Mouse (Mus musculus): ENCODE data around the gene Cmtr1. TPM values are rescaled to one million over a fixed set of nuclear protein-coding genes. Genes with fewer than 3 reads are reported as not detected.

Cmtr1 gene
- polyA plus RNA-seq, 1 experiment from 2014 or later = 161 TPM

GRCm38 (mm10) chr17:29730510-29731265 lies 70.3 kb downstream of the Cmtr1 start:
- Histone ChIP-seq H3K9me3 (no peaks in the 10 kb centered on the region), H3K4me1 (peaks cover 26% of the 10 kb centered on the region), H3K9ac (peak overlapping the region; percentile 26; the same call in 1 of the 2 replicates), H3K4me2 (replicated peaks) (peak overlapping the region; percentile 14; the same call in 1 of the 2 replicates), H3K36me3 (no peaks in the 10 kb centered on the region), H3K27me3 (replicated peaks) (no peaks in the 10 kb centered on the region), H3K4me3 (no peak overlapping the region), H3K27ac (peak overlapping the region; percentile 23; the same call in 1 of the 2 replicates)
- 28% methylated on average over 13 of the region's 13 CpGs for WGBS
- ATAC-seq (ENCODE audit: low FRiP score, low read depth) = peak; percentile 70

GRCm38 (mm10) chr17:29731266-29731952 lies 71.0 kb downstream of the Cmtr1 start:
- Histone ChIP-seq H3K27ac (peak overlapping the region; percentile 23; the same call in 1 of the 2 replicates), H3K9me3 (no peaks in the 10 kb centered on the region), H3K27me3 (replicated peaks) (no peaks in the 10 kb centered on the region), H3K9ac (peak overlapping the region; percentile 26; the same call in 1 of the 2 replicates), H3K36me3 (no peaks in the 10 kb centered on the region), H3K4me1 (peaks cover 33% of the 10 kb centered on the region), H3K4me3 (no peak overlapping the region), H3K4me2 (replicated peaks) (peak overlapping the region; percentile 14; the same call in 1 of the 2 replicates)
- peak; percentile 64 for ATAC-seq (ENCODE audit: low FRiP score, low read depth)
- WGBS = 50% methylated on average over 12 of the region's 12 CpGs

- ATAC-seq (ENCODE audit: low FRiP score, low read depth) = no peak
- peaks cover 37% of the 10 kb centered on the region for H3K4me1 ChIP-seq
- H3K27me3 ChIP-seq (replicated peaks) = no peaks in the 10 kb centered on the region
- H3K36me3 ChIP-seq = no peaks in the 10 kb centered on the region
- no peak overlapping the region for H3K4me2 ChIP-seq (replicated peaks)
- H3K27ac ChIP-seq = peak overlapping the region; percentile 23; the same call in 1 of the 2 replicates
- no peaks in the 10 kb centered on the region for H3K9me3 ChIP-seq
- no peak overlapping the region for H3K4me3 ChIP-seq
- WGBS = 55% methylated on average over 6 of the region's 6 CpGs
- no peak overlapping the region for H3K9ac ChIP-seq
Measured at GRCm38 (mm10) chr17:29731953-29732325, 71.5 kb downstream of the Cmtr1 start.

GRCm38 (mm10) chr17:29732522-29732921 lies 72.1 kb downstream of the Cmtr1 start:
- H3K4me1 ChIP-seq = peaks cover 37% of the 10 kb centered on the region
- WGBS = 77% methylated on average over 2 of the region's 2 CpGs
- H3K4me3 ChIP-seq = no peak overlapping the region
- no peaks in the 10 kb centered on the region for H3K9me3 ChIP-seq
- ATAC-seq (ENCODE audit: low FRiP score, low read depth) = no peak
- no peaks in the 10 kb centered on the region for H3K27me3 ChIP-seq (replicated peaks)
- H3K27ac ChIP-seq = no peak overlapping the region
- H3K36me3 ChIP-seq = no peaks in the 10 kb centered on the region
- no peak overlapping the region for H3K9ac ChIP-seq
- no peak overlapping the region for H3K4me2 ChIP-seq (replicated peaks)

GRCm38 (mm10) chr17:29736448-29737014 lies 76.1 kb downstream of the Cmtr1 start:
- H3K4me2 ChIP-seq (replicated peaks) = no peak overlapping the region
- ATAC-seq (ENCODE audit: low FRiP score, low read depth) = 0 out of 2 replicates have a peak, but pooled peaks have one; percentile 23
- WGBS = 33% methylated on average over 15 of the region's 15 CpGs
- no peak overlapping the region for H3K9ac ChIP-seq
- H3K9me3 ChIP-seq = no peaks in the 10 kb centered on the region
- H3K27me3 ChIP-seq (replicated peaks) = no peaks in the 10 kb centered on the region
- H3K4me1 ChIP-seq = peaks cover 38% of the 10 kb centered on the region
- no peak overlapping the region for H3K4me3 ChIP-seq
- H3K27ac ChIP-seq = peak overlapping the region; percentile 62
- no peaks in the 10 kb centered on the region for H3K36me3 ChIP-seq

- Histone ChIP-seq H3K36me3 (no peaks in the 10 kb centered on the region), H3K4me2 (replicated peaks) (peak overlapping the region; percentile 24; the same call in 1 of the 2 replicates), H3K9me3 (no peaks in the 10 kb centered on the region), H3K4me3 (no peak overlapping the region), H3K27me3 (replicated peaks) (no peaks in the 10 kb centered on the region), H3K27ac (no peak overlapping the region), H3K9ac (no peak overlapping the region), H3K4me1 (peaks cover 34% of the 10 kb centered on the region)
- ATAC-seq (ENCODE audit: low FRiP score, low read depth) = peak; percentile 59
- WGBS = 52% methylated on average over 22 of the region's 22 CpGs
Measured at GRCm38 (mm10) chr17:29737849-29738804, 77.7 kb downstream of the Cmtr1 start.

GRCm38 (mm10) chr17:29747466-29747865 lies 87.1 kb downstream of the Cmtr1 start:
- Histone ChIP-seq H3K36me3 (no peaks in the 10 kb centered on the region), H3K27ac (no peak overlapping the region), H3K4me3 (no peak overlapping the region), H3K4me1 (peaks cover 29% of the 10 kb centered on the region), H3K27me3 (replicated peaks) (no peaks in the 10 kb centered on the region), H3K9me3 (no peaks in the 10 kb centered on the region), H3K4me2 (replicated peaks) (no peak overlapping the region), H3K9ac (no peak overlapping the region)
- ATAC-seq (ENCODE audit: low FRiP score, low read depth) = no peak
- 47% methylated on average over 6 of the region's 6 CpGs for whole genome bisulfite sequencing

- H3K4me3 ChIP-seq = no peak overlapping the region
- ATAC-seq (ENCODE audit: low FRiP score, low read depth) = no peak
- H3K4me1 ChIP-seq = peaks cover 20% of the 10 kb centered on the region
- no peak overlapping the region for H3K27ac ChIP-seq
- H3K36me3 ChIP-seq = no peaks in the 10 kb centered on the region
- WGBS = 52% methylated on average over 4 of the region's 4 CpGs
- H3K4me2 ChIP-seq (replicated peaks) = no peak overlapping the region
- H3K9ac ChIP-seq = no peak overlapping the region
- no peaks in the 10 kb centered on the region for H3K27me3 ChIP-seq (replicated peaks)
- no peaks in the 10 kb centered on the region for H3K9me3 ChIP-seq
Measured at GRCm38 (mm10) chr17:29754510-29754909, 94.1 kb downstream of the Cmtr1 start.

Other genes with a start within 250 kb of the Cmtr1 start
- gene Pim1, start 169.8 kb upstream of the Cmtr1 start, polyA plus RNA-seq (2016; fragmentation: Nextera tagmentation; extraction: Ambion mirVana) = 20.3 and 21.2 TPM in 2 replicates
- not detected in 2 replicates for gene Gm17657, start 111.0 kb upstream of the Cmtr1 start, polyA plus RNA-seq (2016; fragmentation: Nextera tagmentation; extraction: Ambion mirVana)
- 21.9 and 26.9 TPM in 2 replicates for gene Tbc1d22b, start 110.8 kb upstream of the Cmtr1 start, polyA plus RNA-seq (2016; fragmentation: Nextera tagmentation; extraction: Ambion mirVana)
- 1.2 and 2.5 TPM in 2 replicates for gene Tmem217, start 108.2 kb upstream of the Cmtr1 start, polyA plus RNA-seq (2016; fragmentation: Nextera tagmentation; extraction: Ambion mirVana)
- 97.7 and 103 TPM in 2 replicates for gene Rnf8, start 45.8 kb upstream of the Cmtr1 start, polyA plus RNA-seq (2016; fragmentation: Nextera tagmentation; extraction: Ambion mirVana)
- 3.7 TPM in 2 replicates for gene Gm28043, start 45.7 kb upstream of the Cmtr1 start, polyA plus RNA-seq (2016; fragmentation: Nextera tagmentation; extraction: Ambion mirVana)
- 15.4 and 17.1 TPM in 2 replicates for gene Ccdc167, start 56.4 kb downstream of the Cmtr1 start, polyA plus RNA-seq (2016; fragmentation: Nextera tagmentation; extraction: Ambion mirVana)

Measured in neural tube, embryonic 12.5 days (tissue).